Mouse (Mus musculus) liver, adult 2 months (tissue): ENCODE measurements around the gene Olfr1124.

Source experiments
- CTCF ChIP-seq: fragments of 200-500 bp; IDR thresholded peaks from 2 replicates; pipeline ENCODE4 v1.5.1; 2011; ENCODE audit warnings: low read depth, low read length, control low read depth
- POLR2A ChIP-seq: fragments of 200-500 bp; IDR thresholded peaks from 2 replicates; pipeline ENCODE4 v1.6.1; 2011; ENCODE audit warnings: low read length, control low read depth; ENCODE audit not compliant: insufficient read depth; ENCODE audit errors: extremely low read depth

- TF ChIP-seq POLR2A (no peak), CTCF (no peak)
Measured at GRCm38 (mm10) chr2:87383935-87384334, 46.1 kb upstream of the Olfr1124 start.
